Mouse (Mus musculus): ENCODE data around the gene Mical2. TPM values are rescaled to one million over a fixed set of nuclear protein-coding genes. Genes with fewer than 3 reads are reported as not detected.

Gene Mical2
- total and polyA plus RNA-seq, 3 experiments = 0.22 TPM; not detected in 2

DNA sequence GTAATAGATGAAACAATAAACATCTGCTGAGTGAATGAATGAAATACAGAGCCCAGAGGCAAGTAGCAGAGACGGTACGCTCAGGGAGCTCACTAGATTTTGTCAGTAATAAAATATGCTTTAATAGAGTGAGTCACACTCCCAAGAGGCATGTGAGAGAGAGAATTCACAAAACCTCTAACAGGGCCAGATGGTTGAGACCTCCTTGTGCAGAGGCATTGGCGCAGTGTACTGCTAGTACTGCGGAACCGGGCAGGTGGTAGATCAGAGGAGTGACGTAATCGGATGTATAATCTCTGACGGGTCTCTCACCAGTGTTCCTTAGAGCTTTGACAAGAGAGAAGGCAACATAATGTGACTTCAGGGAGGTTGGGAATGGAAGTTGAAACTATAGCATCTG lies 78.7 kb downstream of the Mical2 start:
- TF ChIP-seq GATA2 (IDR thresholded peaks at IDR 0.05; ENCODE audit: borderline replicate concordance, low read depth, low read length) = no peak
- TF ChIP-seq CTCF (IDR thresholded peaks at IDR 0.05; ENCODE audit: low read depth, low read length) = no peak
- no peak for TF ChIP-seq GATA1 (IDR thresholded peaks at IDR 0.05; ENCODE audit: borderline replicate concordance, low read length)
- no peak for TF ChIP-seq POLR2AphosphoS5 (IDR thresholded peaks at IDR 0.05; ENCODE audit: insufficient replicate concordance, low read depth, low read length)
- no peak for TF ChIP-seq TAL1 (conservative IDR thresholded peaks at IDR 0.05; ENCODE audit: low read depth, low read length)
- ATAC-seq (ENCODE audit: extremely low read depth, insufficient number of reproducible peaks, low FRiP score, poor library complexity, severe bottlenecking) (no peak), DNase-seq (ENCODE audit: low spot score) (no peak)
- Histone ChIP-seq H3K4me1 (ENCODE audit: insufficient read depth, low read depth, low read length) (no peaks in the 10 kb centered on the region), H3K9me3 (replicated peaks) (peaks cover 14% of the 10 kb centered on the region), H3K36me3 (replicated peaks) (no peaks in the 10 kb centered on the region), H3K4me3 (ENCODE audit: low read depth, low read length) (no peak overlapping the region), H3K27me3 (ENCODE audit: insufficient read depth, low read length) (no peaks in the 10 kb centered on the region)

GRCm38 (mm10) chr7:112309289-112310016 lies 83.8 kb downstream of the Mical2 start:
- DNase-seq (ENCODE audit: low spot score) = no peak
- peaks cover 16% of the 10 kb centered on the region for H3K9me3 ChIP-seq (replicated peaks)
- no peaks in the 10 kb centered on the region for H3K36me3 ChIP-seq (replicated peaks)
- no peaks in the 10 kb centered on the region for H3K27me3 ChIP-seq (ENCODE audit: insufficient read depth, low read length)
- no peak for TF ChIP-seq POLR2AphosphoS5 (IDR thresholded peaks at IDR 0.05; ENCODE audit: insufficient replicate concordance, low read depth, low read length)
- no peak for TF ChIP-seq GATA2 (IDR thresholded peaks at IDR 0.05; ENCODE audit: borderline replicate concordance, low read depth, low read length)
- TF ChIP-seq CTCF (IDR thresholded peaks at IDR 0.05; ENCODE audit: low read depth, low read length) = no peak
- no peaks in the 10 kb centered on the region for H3K4me1 ChIP-seq (ENCODE audit: insufficient read depth, low read depth, low read length)
- no peak overlapping the region for H3K4me3 ChIP-seq (ENCODE audit: low read depth, low read length)
- ATAC-seq (ENCODE audit: extremely low read depth, insufficient number of reproducible peaks, low FRiP score, poor library complexity, severe bottlenecking) = no peak

DNA sequence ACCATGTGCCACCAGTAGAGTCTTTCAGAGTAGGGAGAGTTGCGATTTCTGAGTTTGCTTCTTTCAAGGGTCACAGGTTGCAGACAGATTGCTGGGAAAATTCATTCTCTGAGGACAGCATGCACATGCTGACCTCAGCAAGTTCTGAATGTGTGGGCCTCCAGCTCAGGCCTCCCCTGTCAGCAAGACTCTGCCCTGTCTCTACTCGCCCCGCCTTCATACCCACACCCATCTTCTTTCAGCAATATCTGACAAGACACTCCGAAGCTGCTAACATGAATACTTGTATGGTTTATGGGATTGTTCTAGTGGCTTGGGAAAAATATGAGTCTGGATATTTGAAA lies 84.3 kb downstream of the Mical2 start:
- no peak for DNase-seq (ENCODE audit: low spot score)
- Histone ChIP-seq H3K4me1 (ENCODE audit: insufficient read depth, low read depth, low read length) (no peaks in the 10 kb centered on the region), H3K27me3 (ENCODE audit: insufficient read depth, low read length) (no peaks in the 10 kb centered on the region)

GRCm38 (mm10) chr7:112313211-112313610 lies 87.6 kb downstream of the Mical2 start:
- Histone ChIP-seq H3K36me3 (replicated peaks) (no peaks in the 10 kb centered on the region), H3K4me3 (ENCODE audit: low read depth, low read length) (no peak overlapping the region), H3K27me3 (ENCODE audit: insufficient read depth, low read length) (no peaks in the 10 kb centered on the region), H3K9me3 (replicated peaks) (peaks cover 29% of the 10 kb centered on the region), H3K4me1 (ENCODE audit: insufficient read depth, low read depth, low read length) (no peaks in the 10 kb centered on the region)
- no peak for DNase-seq (ENCODE audit: low spot score)
- ATAC-seq (ENCODE audit: extremely low read depth, insufficient number of reproducible peaks, low FRiP score, poor library complexity, severe bottlenecking) = no peak
- TF ChIP-seq GATA1 (IDR thresholded peaks at IDR 0.05; ENCODE audit: borderline replicate concordance, low read length) = no peak
- no peak for TF ChIP-seq GATA2 (IDR thresholded peaks at IDR 0.05; ENCODE audit: borderline replicate concordance, low read depth, low read length)
- no peak for TF ChIP-seq TAL1 (conservative IDR thresholded peaks at IDR 0.05; ENCODE audit: low read depth, low read length)
- TF ChIP-seq POLR2AphosphoS5 (IDR thresholded peaks at IDR 0.05; ENCODE audit: insufficient replicate concordance, low read depth, low read length) = no peak
- no peak for TF ChIP-seq CTCF (IDR thresholded peaks at IDR 0.05; ENCODE audit: low read depth, low read length)

More for the DNA sequence above, 84.3 kb downstream of the Mical2 start:
- no peaks in the 10 kb centered on the region for H3K36me3 ChIP-seq (replicated peaks)
- no peak for TF ChIP-seq GATA1 (IDR thresholded peaks at IDR 0.05; ENCODE audit: borderline replicate concordance, low read length)
- TF ChIP-seq GATA2 (IDR thresholded peaks at IDR 0.05; ENCODE audit: borderline replicate concordance, low read depth, low read length) = no peak
- TF ChIP-seq POLR2AphosphoS5 (IDR thresholded peaks at IDR 0.05; ENCODE audit: insufficient replicate concordance, low read depth, low read length) = no peak
- TF ChIP-seq CTCF (IDR thresholded peaks at IDR 0.05; ENCODE audit: low read depth, low read length) = no peak
- no peak for TF ChIP-seq TAL1 (conservative IDR thresholded peaks at IDR 0.05; ENCODE audit: low read depth, low read length)
- H3K9me3 ChIP-seq (replicated peaks) = peaks cover 17% of the 10 kb centered on the region
- no peak for ATAC-seq (ENCODE audit: extremely low read depth, insufficient number of reproducible peaks, low FRiP score, poor library complexity, severe bottlenecking)
- no peak overlapping the region for H3K4me3 ChIP-seq (ENCODE audit: low read depth, low read length)

GRCm38 (mm10) chr7:112313670-112314069 lies 88.0 kb downstream of the Mical2 start:
- no peaks in the 10 kb centered on the region for H3K36me3 ChIP-seq (replicated peaks)
- DNase-seq (ENCODE audit: low spot score) (no peak), ATAC-seq (ENCODE audit: extremely low read depth, insufficient number of reproducible peaks, low FRiP score, poor library complexity, severe bottlenecking) (no peak)
- H3K4me1 ChIP-seq (ENCODE audit: insufficient read depth, low read depth, low read length) = no peaks in the 10 kb centered on the region
- H3K27me3 ChIP-seq (ENCODE audit: insufficient read depth, low read length) = no peaks in the 10 kb centered on the region; the same call in 1 of the 2 replicates
- peaks cover 32% of the 10 kb centered on the region for H3K9me3 ChIP-seq (replicated peaks)
- TF ChIP-seq TAL1 (conservative IDR thresholded peaks at IDR 0.05; ENCODE audit: low read depth, low read length) (no peak), GATA2 (IDR thresholded peaks at IDR 0.05; ENCODE audit: borderline replicate concordance, low read depth, low read length) (no peak), CTCF (IDR thresholded peaks at IDR 0.05; ENCODE audit: low read depth, low read length) (no peak), GATA1 (IDR thresholded peaks at IDR 0.05; ENCODE audit: borderline replicate concordance, low read length) (no peak), POLR2AphosphoS5 (IDR thresholded peaks at IDR 0.05; ENCODE audit: insufficient replicate concordance, low read depth, low read length) (no peak)
- H3K4me3 ChIP-seq (ENCODE audit: low read depth, low read length) = no peak overlapping the region

GRCm38 (mm10) chr7:112316239-112316638 lies 90.6 kb downstream of the Mical2 start:
- TF ChIP-seq TAL1 (conservative IDR thresholded peaks at IDR 0.05; ENCODE audit: low read depth, low read length) (no peak), GATA2 (IDR thresholded peaks at IDR 0.05; ENCODE audit: borderline replicate concordance, low read depth, low read length) (no peak), POLR2AphosphoS5 (IDR thresholded peaks at IDR 0.05; ENCODE audit: insufficient replicate concordance, low read depth, low read length) (no peak), CTCF (IDR thresholded peaks at IDR 0.05; ENCODE audit: low read depth, low read length) (no peak), GATA1 (IDR thresholded peaks at IDR 0.05; ENCODE audit: borderline replicate concordance, low read length) (no peak)
- H3K4me1 ChIP-seq (ENCODE audit: insufficient read depth, low read depth, low read length) = no peaks in the 10 kb centered on the region
- no peak for ATAC-seq (ENCODE audit: extremely low read depth, insufficient number of reproducible peaks, low FRiP score, poor library complexity, severe bottlenecking)
- no peak for DNase-seq (ENCODE audit: low spot score)
- peaks cover 35% of the 10 kb centered on the region for H3K9me3 ChIP-seq (replicated peaks)
- no peak overlapping the region for H3K4me3 ChIP-seq (ENCODE audit: low read depth, low read length)
- no peaks in the 10 kb centered on the region for H3K36me3 ChIP-seq (replicated peaks)
- no peaks in the 10 kb centered on the region; the same call in 1 of the 2 replicates for H3K27me3 ChIP-seq (ENCODE audit: insufficient read depth, low read length)

Data from G1E (cell line).